Mouse (Mus musculus) mammary gland, adult 2 months (tissue): ENCODE measurements around the gene Olfr785. TPM values are rescaled to one million over a fixed set of nuclear protein-coding genes. Genes with fewer than 3 reads are reported as not detected.

Source experiments
- polyA plus RNA-seq: library from polyadenylated mRNA; depleted of rRNA; stranded (reverse); fragments of >200 nt; gene quantifications from 2 replicates; pipeline ENCODE4 v1.2.3, GENCODE M21; 2012; ENCODE audit warnings: low replicate concordance; rRNA removed

Gene Olfr785
- polyA plus RNA-seq = not detected in 2 replicates

DNA sequence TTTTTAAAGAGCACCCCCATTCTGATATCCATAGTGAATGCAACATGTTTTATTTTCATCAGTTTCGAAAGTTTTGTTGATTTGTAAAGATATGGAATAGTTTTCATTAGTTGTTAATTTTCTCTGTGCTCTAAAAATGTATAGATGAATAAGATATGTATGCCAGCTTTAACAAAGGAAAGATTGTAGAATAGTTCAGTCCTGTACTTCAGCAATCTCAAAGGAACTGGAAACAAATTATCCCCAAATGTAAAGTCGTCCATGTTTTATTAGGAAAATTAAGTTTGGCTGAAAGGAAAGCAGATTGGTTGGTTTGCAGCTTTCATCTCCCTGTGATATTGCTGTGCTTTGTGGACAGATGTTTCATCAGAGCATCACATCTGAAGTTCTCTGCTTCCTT lies at the start of gene Olfr785:
Gene Olfr785, plus strand, starts transcription at position 301 of the 400 bp plus-strand sequence.

DNA sequence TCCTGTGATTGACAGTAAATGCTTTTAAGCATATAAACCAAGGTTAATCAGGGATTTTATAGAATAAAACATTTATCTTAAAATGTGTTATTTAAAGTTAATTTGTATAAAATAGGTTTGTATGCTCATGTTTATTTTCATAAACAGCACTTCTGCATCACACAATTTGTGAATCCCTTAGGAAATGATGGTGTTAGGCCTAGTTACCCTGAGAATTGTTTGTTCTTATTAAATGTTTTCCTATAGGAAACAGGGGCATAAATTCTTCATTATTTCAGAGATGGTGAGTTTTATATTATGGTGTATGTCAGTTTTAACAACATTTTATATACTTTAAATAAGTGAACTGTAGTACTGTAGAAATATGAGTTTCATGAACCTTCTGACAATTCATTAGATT lies 21.4 kb upstream of the Olfr785 start, which contains the start of gene Olfr784:
Gene Olfr784, plus strand, starts transcription at position 301 of the 400 bp plus-strand sequence.

GRCm38 (mm10) chr10:129427006-129427405 lies 21.8 kb downstream of the Olfr785 start, which contains the start of gene Olfr786:
Gene Olfr786, plus strand, starts transcription at chr10:129427306.

Other genes with a start within 250 kb of the Olfr785 start
- not detected in 2 replicates for gene Olfr771, start 240.7 kb upstream of the Olfr785 start, polyA plus RNA-seq
- not detected in 2 replicates for gene Olfr772, start 227.5 kb upstream of the Olfr785 start, polyA plus RNA-seq
- not detected in 2 replicates for gene Olfr773, start 218.0 kb upstream of the Olfr785 start, polyA plus RNA-seq
- not detected in 2 replicates for gene Olfr774, start 169.2 kb upstream of the Olfr785 start, polyA plus RNA-seq
- not detected in 2 replicates for gene Olfr775, start 157.0 kb upstream of the Olfr785 start, polyA plus RNA-seq
- gene Olfr776, start 146.3 kb upstream of the Olfr785 start, polyA plus RNA-seq = not detected in 2 replicates
- gene Olfr777, start 133.9 kb upstream of the Olfr785 start, polyA plus RNA-seq = not detected in 2 replicates
- not detected in 2 replicates for gene Olfr780, start 87.3 kb upstream of the Olfr785 start, polyA plus RNA-seq
- not detected in 2 replicates for gene Olfr781, start 76.6 kb upstream of the Olfr785 start, polyA plus RNA-seq
- not detected in 2 replicates for gene Olfr782, start 56.6 kb upstream of the Olfr785 start, polyA plus RNA-seq
- 0.06 TPM in 1 of 2 replicates, not detected in the other for gene Olfr784, start 21.3 kb upstream of the Olfr785 start, polyA plus RNA-seq
- gene Olfr786, start 21.9 kb downstream of the Olfr785 start, polyA plus RNA-seq = not detected in 2 replicates
- gene Olfr787, start 56.4 kb downstream of the Olfr785 start, polyA plus RNA-seq = not detected in 2 replicates
- gene Olfr788, start 65.6 kb downstream of the Olfr785 start, polyA plus RNA-seq = not detected in 2 replicates
- gene Olfr789, start 79.3 kb downstream of the Olfr785 start, polyA plus RNA-seq = not detected in 2 replicates
- not detected in 2 replicates for gene Olfr790, start 93.1 kb downstream of the Olfr785 start, polyA plus RNA-seq
- not detected in 2 replicates for gene Olfr791, start 116.4 kb downstream of the Olfr785 start, polyA plus RNA-seq
- not detected in 2 replicates for gene Olfr792, start 133.7 kb downstream of the Olfr785 start, polyA plus RNA-seq
- gene Olfr794, start 162.2 kb downstream of the Olfr785 start, polyA plus RNA-seq = not detected in 2 replicates
- gene Olfr796, start 207.1 kb downstream of the Olfr785 start, polyA plus RNA-seq = not detected in 2 replicates
- not detected in 2 replicates for gene Olfr798, start 222.5 kb downstream of the Olfr785 start, polyA plus RNA-seq
- gene Olfr799, start 232.1 kb downstream of the Olfr785 start, polyA plus RNA-seq = not detected in 2 replicates